Mouse (Mus musculus): Measurements from ENCODE around the gene Inhbb.

Gene Inhbb

GRCm38 (mm10) chr1:119386306-119386705, 35.7 kb downstream of the Inhbb start:
- no peak for DNase-seq (ENCODE audit: extremely low spot score, low read depth, low spot score)

- DNase-seq (ENCODE audit: extremely low spot score, low read depth, low spot score), result no peak
These were observed 38.1 kb downstream of the Inhbb start for GRCm38 (mm10) chr1:119383916-119384315.

- no peak for DNase-seq (ENCODE audit: extremely low spot score, low read depth, low spot score)
These were observed 41.4 kb downstream of the Inhbb start for GRCm38 (mm10) chr1:119380609-119381008.

- no peak for DNase-seq (ENCODE audit: extremely low spot score, low read depth, low spot score)
These were observed 46.7 kb downstream of the Inhbb start for GRCm38 (mm10) chr1:119375376-119375775.

- no peak for DNase-seq (ENCODE audit: extremely low spot score, low read depth, low spot score)
These were observed 54.5 kb downstream of the Inhbb start for GRCm38 (mm10) chr1:119367546-119367945.

GRCm38 (mm10) chr1:119366315-119366714, 55.7 kb downstream of the Inhbb start:
- DNase-seq (ENCODE audit: extremely low spot score, low read depth, low spot score), result no peak
